Mouse (Mus musculus) forebrain, embryonic 11.5 days (tissue): ENCODE results near the gene Gm20388. TPM values are rescaled to one million over a fixed set of nuclear protein-coding genes. Genes with fewer than 3 reads are reported as not detected.
A peak's percentile ranks its signal among the peaks of the same experiment; 100 is the strongest.

Experiments
- ATAC-seq: fragments of 200-750 bp; cut with Nextera tagmentation; replicated peaks from 2 replicates; pipeline ENCODE4 v1.8.0; 2017; ENCODE audit warnings: moderate TSS enrichment; ENCODE audit not compliant: low FRiP score
- DNase-seq: peaks from one replicate; pipeline ENCODE4 v3.0.0-alpha.2; 2017; ENCODE audit warnings: low spot score
- H3K27ac ChIP-seq: fragments of 300-500 bp; sonication (generic); 2 replicates; pipeline ENCODE4 v1.5.1; 2014; ENCODE audit warnings: low read depth, low read length
- H3K27me3 ChIP-seq: fragments of 300-500 bp; sonication (generic); 2 replicates; pipeline ENCODE4 v1.6.1; 2014; ENCODE audit warnings: mild to moderate bottlenecking, low read length, mixed read lengths; ENCODE audit not compliant: control insufficient read depth, insufficient read depth
- H3K36me3 ChIP-seq: fragments of 300-500 bp; sonication (generic); 2 replicates; pipeline ENCODE4 v1.6.1; 2014; ENCODE audit warnings: mild to moderate bottlenecking, low read length, moderate library complexity, mixed read lengths; ENCODE audit not compliant: control insufficient read depth, insufficient read depth
- H3K4me1 ChIP-seq: fragments of 300-500 bp; sonication (generic); replicated peaks from 2 replicates; pipeline ENCODE4 v1.6.1; 2014; ENCODE audit warnings: low read length, mixed read lengths; ENCODE audit not compliant: control insufficient read depth, insufficient read depth
- H3K4me2 ChIP-seq: fragments of 300-500 bp; sonication (generic); 2 replicates; pipeline ENCODE4 v1.6.1; 2014; ENCODE audit warnings: low read depth, mild to moderate bottlenecking, low read length, moderate library complexity, mixed read lengths; ENCODE audit not compliant: severe bottlenecking
- H3K4me3 ChIP-seq: fragments of 300-500 bp; sonication (generic); 2 replicates; pipeline ENCODE4 v1.5.1; 2014; ENCODE audit warnings: low read depth, low read length
- H3K9ac ChIP-seq: fragments of 300-500 bp; sonication (generic); 2 replicates; pipeline ENCODE4 v1.6.1; 2014; ENCODE audit warnings: low read length
- H3K9me3 ChIP-seq: fragments of 300-500 bp; sonication (generic); 2 replicates; pipeline ENCODE4 v1.6.1; 2016; ENCODE audit warnings: low read length, mixed read lengths; ENCODE audit not compliant: control insufficient read depth
- WGBS: fragments of 180-500 bp; shearing (Covaris S2); extraction: QIAGEN DNeasy Blood & Tissue Kit; methylation state at CpG from one replicate; pipeline ENCODE4 v1.1.7; 2014; 5-methylcytosine and 5-hydroxymethylcytosine counted together
- polyA plus RNA-seq: library from polyadenylated mRNA; unstranded; fragments of >200 nt; fragmentation: Nextera tagmentation; extraction: Ambion mirVana; gene quantifications from 2 replicates; pipeline ENCODE4 v1.2.1, GENCODE M21; 2014

Gene Gm20388
- polyA plus RNA-seq, 1 experiment from 2014 or later: not detected

DNA sequence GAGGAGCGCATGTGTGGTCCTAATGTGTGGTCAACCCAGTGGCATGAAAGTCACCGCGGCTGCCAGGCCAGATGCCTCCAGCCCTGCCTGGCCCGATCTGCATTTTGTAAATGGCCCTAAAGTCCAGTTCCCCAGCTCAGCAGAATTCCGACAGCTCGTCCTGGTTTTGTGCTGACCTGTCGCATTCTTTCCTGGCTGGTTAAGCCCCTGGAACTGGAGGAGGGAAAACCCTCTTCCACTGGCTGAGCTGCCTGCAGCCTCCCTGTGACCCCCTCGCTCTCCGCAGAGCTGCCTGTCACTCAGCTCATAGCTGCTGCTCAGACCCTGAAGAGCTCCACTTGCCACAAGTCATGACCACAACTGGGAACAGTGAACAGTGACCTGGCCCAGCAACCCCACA lies 1369.8 kb downstream of the Gm20388 start:
- Histone ChIP-seq H3K4me3 (no peak overlapping the region), H3K9ac (no peak overlapping the region), H3K36me3 (no peaks in the 10 kb centered on the region), H3K9me3 (no peaks in the 10 kb centered on the region), H3K27ac (no peak overlapping the region), H3K4me2 (no peak overlapping the region), H3K4me1 (no peaks in the 10 kb centered on the region), H3K27me3 (no peaks in the 10 kb centered on the region)
- 54% methylated on average over 9 of the region's 9 CpGs for WGBS
- no peak for DNase-seq
- ATAC-seq: no peak

DNA sequence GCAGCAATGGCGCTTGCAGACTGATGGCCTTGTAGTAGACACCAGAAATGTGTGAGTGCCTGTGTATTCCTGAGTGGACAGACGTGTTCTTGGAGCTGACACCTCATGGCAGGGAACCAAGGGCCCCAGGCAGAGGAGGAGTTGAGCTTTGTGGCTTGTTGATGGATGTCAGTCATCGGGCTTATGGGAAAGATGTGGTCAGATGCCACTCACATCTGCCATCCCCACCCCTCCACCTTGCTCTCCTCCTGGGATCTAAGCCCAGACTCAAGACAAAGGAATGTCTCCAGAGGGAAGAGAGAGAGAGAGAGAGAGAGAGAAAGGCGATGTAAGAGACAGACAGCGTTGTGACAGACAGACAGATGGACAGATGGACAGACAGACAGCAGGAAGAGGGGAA lies 1378.7 kb downstream of the Gm20388 start:
- Histone ChIP-seq H3K4me1 (peaks cover 3% of the 10 kb centered on the region; the same call in 1 of the 2 replicates), H3K4me3 (no peak overlapping the region), H3K27me3 (no peaks in the 10 kb centered on the region; the same call in 1 of the 2 replicates), H3K9ac (no peak overlapping the region), H3K36me3 (no peaks in the 10 kb centered on the region), H3K27ac (no peak overlapping the region), H3K9me3 (no peaks in the 10 kb centered on the region), H3K4me2 (no peak overlapping the region)
- WGBS: 88% methylated on average over 5 of the region's 5 CpGs
- ATAC-seq: no peak
- no peak for DNase-seq

DNA sequence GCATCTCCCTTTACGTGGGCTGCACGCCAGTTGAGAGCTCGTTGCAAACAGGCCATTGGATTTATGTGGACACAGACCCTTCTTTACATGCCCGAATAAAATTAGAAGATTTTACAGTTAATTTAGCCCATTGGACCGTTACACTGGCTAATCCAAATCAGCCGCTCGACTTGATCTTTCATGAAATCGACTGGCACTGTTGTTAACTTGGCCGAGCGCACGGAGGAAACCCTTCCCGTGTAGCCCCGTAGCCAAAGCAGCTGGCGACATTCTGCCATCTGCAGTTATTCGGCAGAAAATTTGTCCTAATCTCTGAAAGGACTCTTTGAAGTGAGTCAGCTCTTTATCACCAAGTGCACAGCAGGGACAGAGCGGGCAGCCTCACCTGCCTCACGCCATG lies 1379.9 kb downstream of the Gm20388 start:
- peaks cover 2% of the 10 kb centered on the region for H3K27me3 ChIP-seq
- no peak for ATAC-seq
- no peak overlapping the region for H3K27ac ChIP-seq
- H3K4me2 ChIP-seq: no peak overlapping the region
- no peak overlapping the region for H3K9ac ChIP-seq
- no peak overlapping the region for H3K4me3 ChIP-seq
- no peaks in the 10 kb centered on the region for H3K9me3 ChIP-seq
- DNase-seq: no peak
- no peaks in the 10 kb centered on the region for H3K36me3 ChIP-seq
- H3K4me1 ChIP-seq: peaks cover 8% of the 10 kb centered on the region; the same call in 1 of the 2 replicates
- 68% methylated on average over 17 of the region's 17 CpGs for WGBS

DNA sequence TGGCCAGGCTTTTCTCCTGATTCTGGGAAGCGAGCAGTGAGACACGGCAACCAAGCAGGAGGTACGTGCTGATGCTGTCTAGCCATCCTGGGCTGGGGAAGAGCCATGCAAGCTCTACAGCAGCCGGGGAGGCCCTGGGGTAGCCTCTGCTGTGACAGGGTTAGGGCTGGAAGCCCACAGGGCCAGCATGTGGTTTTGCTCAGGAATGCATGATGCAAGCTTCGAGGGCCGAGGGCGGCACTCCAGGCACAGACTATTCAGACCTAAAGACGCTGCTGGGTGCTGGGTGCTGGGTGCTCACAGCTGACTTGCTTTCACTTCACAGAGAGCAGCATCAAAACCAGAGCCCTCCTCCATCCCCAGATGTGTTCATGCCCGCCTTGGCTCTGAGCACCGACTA lies 1382.8 kb downstream of the Gm20388 start:
- Histone ChIP-seq H3K4me1 (peaks cover 9% of the 10 kb centered on the region; the same call in 1 of the 2 replicates), H3K4me3 (no peak overlapping the region), H3K9ac (no peak overlapping the region), H3K27me3 (peaks cover 2% of the 10 kb centered on the region; the same call in 1 of the 2 replicates), H3K27ac (no peak overlapping the region), H3K9me3 (no peaks in the 10 kb centered on the region), H3K4me2 (no peak overlapping the region), H3K36me3 (no peaks in the 10 kb centered on the region)
- DNase-seq (no peak), ATAC-seq (no peak)
- WGBS: 87% methylated on average over 10 of the region's 10 CpGs

DNA sequence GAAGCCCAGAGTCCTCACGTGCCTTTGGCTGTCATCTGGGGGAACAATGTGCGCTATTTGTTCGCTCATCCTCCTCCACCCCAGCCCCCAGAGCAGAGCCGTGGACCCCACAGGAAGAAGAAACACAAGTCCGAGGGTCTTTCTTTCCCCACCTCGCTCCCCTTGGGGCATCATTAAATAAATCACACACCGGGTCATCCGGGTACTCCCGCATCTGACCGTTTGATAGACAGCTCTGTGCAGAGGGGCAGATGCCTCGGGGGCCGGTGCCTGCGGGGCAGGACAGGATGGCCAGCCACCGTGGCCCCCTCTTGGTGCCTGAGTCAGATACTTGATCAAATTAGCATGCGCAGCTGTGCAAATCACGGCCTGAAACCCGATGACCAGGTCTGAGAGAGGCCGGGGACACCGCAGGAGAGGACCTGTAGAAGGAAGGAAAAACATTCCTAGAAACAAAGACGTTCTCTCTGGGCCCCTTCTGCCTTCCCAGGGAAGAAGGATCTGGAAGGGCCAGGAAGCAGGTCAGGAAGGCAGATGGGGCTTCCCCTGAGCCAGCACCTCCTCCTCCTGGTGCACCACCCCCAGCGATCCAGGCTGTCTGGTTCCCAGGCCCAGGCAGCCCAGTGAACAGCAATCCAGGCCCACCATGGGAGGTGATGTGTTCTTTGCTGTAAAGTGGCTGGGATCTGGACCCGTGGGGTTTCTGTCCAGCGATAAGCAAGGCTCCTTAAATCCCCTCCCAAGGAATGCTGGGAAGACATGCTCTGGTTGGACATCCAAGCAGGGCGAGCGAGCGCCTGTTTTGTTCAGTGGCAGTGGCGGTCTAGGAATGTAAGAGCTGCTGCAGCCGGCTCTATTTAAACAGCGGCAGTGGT lies 1383.8 kb downstream of the Gm20388 start:
- ATAC-seq (0 out of 2 replicates have a peak, but pooled peaks have one; percentile 39), DNase-seq (peak; percentile 74)
- Histone ChIP-seq H3K27ac (0 out of 2 replicates have a peak overlapping the region, but pooled peaks have one; percentile 3), H3K9ac (peak overlapping the region; percentile 20; the same call in 1 of the 2 replicates), H3K27me3 (peaks cover 2% of the 10 kb centered on the region; the same call in 1 of the 2 replicates), H3K4me2 (no peak overlapping the region), H3K9me3 (no peaks in the 10 kb centered on the region), H3K36me3 (no peaks in the 10 kb centered on the region), H3K4me1 (peaks cover 9% of the 10 kb centered on the region; the same call in 1 of the 2 replicates), H3K4me3 (no peak overlapping the region)
- WGBS: 39% methylated on average over 29 of the region's 29 CpGs

DNA sequence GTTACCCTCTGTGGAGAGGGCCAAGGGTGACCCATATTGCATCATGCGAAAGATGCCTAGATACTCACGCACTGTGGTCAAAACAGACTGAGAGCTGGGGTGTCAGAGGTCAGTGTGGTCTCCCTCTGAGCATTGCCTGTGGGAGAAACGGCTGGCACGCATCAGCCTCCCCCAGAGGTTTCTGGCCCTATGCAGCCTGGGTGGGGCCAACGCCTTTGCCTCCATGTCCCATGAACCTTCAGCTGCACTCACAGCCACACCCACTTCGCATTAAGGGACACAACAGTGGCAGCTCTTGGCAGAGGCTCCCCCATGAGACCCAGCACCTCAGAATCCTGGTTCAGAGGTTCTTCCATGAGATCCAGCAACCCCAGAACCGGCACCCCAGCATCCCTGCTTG lies 1385.4 kb downstream of the Gm20388 start:
- ATAC-seq (no peak), DNase-seq (no peak)
- no peak overlapping the region for H3K4me2 ChIP-seq
- H3K4me3 ChIP-seq: no peak overlapping the region
- H3K4me1 ChIP-seq: peaks cover 14% of the 10 kb centered on the region
- H3K36me3 ChIP-seq: no peaks in the 10 kb centered on the region
- peaks cover 2% of the 10 kb centered on the region; the same call in 1 of the 2 replicates for H3K27me3 ChIP-seq
- H3K9ac ChIP-seq: no peak overlapping the region
- no peaks in the 10 kb centered on the region for H3K9me3 ChIP-seq
- 92% methylated on average over 7 of the region's 7 CpGs for WGBS
- H3K27ac ChIP-seq: no peak overlapping the region

DNA sequence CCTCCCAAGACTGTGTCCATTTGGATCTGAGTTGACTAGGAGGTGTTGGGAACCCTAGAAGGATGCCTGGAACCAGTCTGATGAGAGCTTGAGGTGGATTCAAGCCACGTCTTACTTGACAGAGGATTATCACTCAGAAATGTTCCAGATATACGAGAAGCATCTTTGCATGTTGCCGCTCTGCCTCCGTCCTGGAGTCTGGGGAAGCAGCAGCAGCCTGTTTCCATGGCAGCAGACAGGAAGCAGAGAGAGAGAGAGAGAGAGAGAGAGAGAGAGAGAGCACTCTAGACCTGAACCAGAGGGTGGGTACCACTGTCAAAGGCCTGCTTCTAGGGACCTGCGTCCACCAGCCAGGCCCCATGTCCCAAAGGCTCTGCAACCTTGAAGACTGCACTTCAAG lies 1386.0 kb downstream of the Gm20388 start:
- Histone ChIP-seq H3K4me1 (peaks cover 15% of the 10 kb centered on the region), H3K9me3 (no peaks in the 10 kb centered on the region), H3K4me3 (no peak overlapping the region), H3K27ac (no peak overlapping the region), H3K36me3 (no peaks in the 10 kb centered on the region), H3K27me3 (peaks cover 2% of the 10 kb centered on the region; the same call in 1 of the 2 replicates), H3K4me2 (no peak overlapping the region), H3K9ac (no peak overlapping the region)
- ATAC-seq (no peak), DNase-seq (no peak)
- 62% methylated on average over 5 of the region's 5 CpGs for WGBS

DNA sequence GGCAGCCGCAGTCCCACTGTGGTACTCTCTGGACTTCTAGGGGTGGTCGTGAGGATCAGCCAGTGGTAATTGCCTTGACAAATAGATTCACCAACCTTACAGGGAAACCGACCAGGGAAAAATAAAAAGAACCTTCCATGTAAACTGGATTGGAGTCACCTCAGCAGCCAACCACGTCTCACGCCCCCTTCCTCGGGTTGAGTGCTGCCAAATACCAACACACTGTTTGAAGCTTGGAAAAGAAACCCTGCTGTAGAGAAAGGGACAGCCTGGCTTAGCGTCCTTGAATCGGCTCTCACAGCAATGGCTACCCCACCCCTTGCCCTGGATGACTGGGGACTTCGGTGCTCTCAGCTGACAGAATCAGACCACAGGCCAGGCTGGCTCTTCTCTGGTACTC lies 1386.7 kb downstream of the Gm20388 start:
- DNase-seq (no peak), ATAC-seq (no peak)
- Histone ChIP-seq H3K27ac (no peak overlapping the region), H3K27me3 (peaks cover 2% of the 10 kb centered on the region; the same call in 1 of the 2 replicates), H3K9me3 (no peaks in the 10 kb centered on the region), H3K4me3 (no peak overlapping the region), H3K9ac (no peak overlapping the region), H3K36me3 (no peaks in the 10 kb centered on the region), H3K4me1 (peaks cover 18% of the 10 kb centered on the region), H3K4me2 (no peak overlapping the region)
- 74% methylated on average over 9 of the region's 9 CpGs for whole genome bisulfite sequencing
